Comparison of ENCODE assay signal across 17 mouse cellular contexts in the genomic region with DNA sequence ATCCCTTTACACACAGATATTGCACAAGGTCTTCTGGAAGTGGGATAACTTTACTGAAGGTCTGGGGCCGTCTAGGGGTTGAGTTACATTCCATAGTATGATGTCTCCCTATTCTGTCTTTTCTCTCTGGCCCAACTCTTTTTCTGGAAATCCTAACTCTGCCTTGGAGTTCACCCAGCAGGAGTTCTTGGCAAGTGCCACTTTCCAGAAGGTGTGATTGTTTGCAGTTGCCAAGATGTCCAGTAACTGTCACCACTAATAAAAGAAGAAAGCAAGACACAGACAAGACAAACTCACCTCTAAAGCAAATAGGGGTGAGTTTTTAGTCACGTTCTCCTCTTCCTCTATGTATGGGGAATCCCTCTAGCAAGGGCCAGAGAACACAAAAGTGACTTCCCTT. TPM values are rescaled to one million over a fixed set of nuclear protein-coding genes. Genes with fewer than 3 reads are reported as not detected.
DNase-seq lines count a peak whose midpoint lies in the region; ATAC-seq and TF ChIP-seq lines count a peak whose summit lies in the region.
"Had no signal": no experiment of that assay in that cellular context is flagged by ENCODE, and none has a peak within 500 bp of the region (broad histone marks: within the 10 kb centered on the region; RNA-seq: fewer than 3 reads in every experiment).

No protein-coding gene starts in this region.

- intact Hi-C loops in heart, adult 2 months (cut with DNase I), result no loop called here
- intact Hi-C loops in gastrocnemius, adult 2 months (cut with DNase I), result no loop called here

- no peak overlapping the region for H3K4me3 ChIP-seq in heart, adult 2 months
- H3K4me3 ChIP-seq in heart, embryonic 11.5 days (ENCODE audit: low read depth, low read length), result no peak overlapping the region
- no peak overlapping the region for H3K4me3 ChIP-seq in gastrocnemius, adult 2 months
- H3K4me3 ChIP-seq: heart, embryonic 13.5 days; left cerebral cortex, adult 2 months; midbrain, embryonic 12.5 days had no signal

- no peak for TF ChIP-seq EP300 in heart, adult 2 months (IDR thresholded peaks at IDR 0.05; ENCODE audit: insufficient read depth, low read depth, low read length)

- ATAC-seq in heart, embryonic 11.5 days (replicated peaks; ENCODE audit: insufficient number of reproducible peaks, low FRiP score, low TSS enrichment), result no peak

- H3K79me2 ChIP-seq in heart, adult 2 months (replicated peaks; ENCODE audit: control insufficient read depth, insufficient read depth, low read length), result no peaks in the 10 kb centered on the region

- peak in 1 of 2 experiments; percentile 49 for DNase-seq in heart, adult 2 months
- peak; percentile 7 for DNase-seq in right cerebral cortex, postnatal 25 days
- DNase-seq in right cerebral cortex, adult 18-20 months, result no peak
- DNase-seq in cerebellum, postnatal 14 days, result peak; percentile 68 to 78
- DNase-seq in gastrocnemius, adult 2 months, result no peak
- DNase-seq in kidney, postnatal 36 days, result no peak
- no peak for DNase-seq in kidney, adult 11 months
- DNase-seq: kidney, adult 8-10 months; lung, adult 18-20 months; lung, postnatal 36 days; right cerebral cortex, postnatal 14 days; thymus, postnatal 4 days had no signal

- no peak for TF ChIP-seq POLR2A in heart, adult 2 months (IDR thresholded peaks at IDR 0.05; ENCODE audit: insufficient read depth, low read depth, low read length)

- H3K36me3 ChIP-seq in heart, adult 2 months (ENCODE audit: control insufficient read depth, insufficient read depth, low read length), result peaks cover 23% of the 10 kb centered on the region
- no peaks in the 10 kb centered on the region for H3K36me3 ChIP-seq in heart, embryonic 11.5 days (ENCODE audit: control insufficient read depth, insufficient read depth, low read length)
- H3K36me3 ChIP-seq: heart, embryonic 13.5 days; midbrain, embryonic 12.5 days had no signal

- H3K9ac ChIP-seq in heart, adult 2 months (ENCODE audit: low read depth, low read length), result no peak overlapping the region
- H3K9ac ChIP-seq in heart, embryonic 11.5 days (ENCODE audit: low read depth, low read length), result no peak overlapping the region
- H3K9ac ChIP-seq: heart, embryonic 13.5 days; midbrain, embryonic 12.5 days had no signal

- 41% methylated on average over 2 of the region's 2 CpGs for WGBS in heart, adult 2 months
- WGBS in heart, embryonic 11.5 days (ENCODE audit: insufficient replicate concordance), result 59% methylated on average over 2 of the region's 2 CpGs

- H3K27me3 ChIP-seq in heart, adult 2 months (ENCODE audit: control insufficient read depth, insufficient read depth, low read length), result no peaks in the 10 kb centered on the region
- no peaks in the 10 kb centered on the region for H3K27me3 ChIP-seq in heart, embryonic 11.5 days (ENCODE audit: control insufficient read depth, insufficient read depth, low read length)
- H3K27me3 ChIP-seq: heart, embryonic 13.5 days; midbrain, embryonic 12.5 days; Patski had no signal

- no peak for TF ChIP-seq CTCF in heart, adult 2 months (IDR thresholded peaks at IDR 0.05)
- no peak for TF ChIP-seq CTCF in gastrocnemius, adult 2 months (IDR thresholded peaks at IDR 0.05)

- peak overlapping the region; percentile 76 for H3K27ac ChIP-seq in heart, adult 2 months
- H3K27ac ChIP-seq in heart, embryonic 11.5 days (ENCODE audit: low read depth, low read length), result no peak overlapping the region
- H3K27ac ChIP-seq in gastrocnemius, adult 2 months, result no peak overlapping the region
- H3K27ac ChIP-seq: heart, embryonic 13.5 days; left cerebral cortex, adult 2 months; midbrain, embryonic 12.5 days had no signal

- H3K4me1 ChIP-seq in heart, adult 2 months (ENCODE audit: control insufficient read depth, insufficient read depth, low read length), result peaks cover 2% of the 10 kb centered on the region
- H3K4me1 ChIP-seq in heart, embryonic 11.5 days (ENCODE audit: control insufficient read depth, insufficient read depth, low read length), result no peaks in the 10 kb centered on the region
- H3K4me1 ChIP-seq: heart, embryonic 13.5 days; midbrain, embryonic 12.5 days had no signal

- no peak overlapping the region for H3K4me2 ChIP-seq in heart, embryonic 11.5 days
- H3K4me2 ChIP-seq: heart, embryonic 13.5 days; midbrain, embryonic 12.5 days had no signal

- no peaks in the 10 kb centered on the region for H3K9me3 ChIP-seq in heart, embryonic 11.5 days (replicated peaks; ENCODE audit: control insufficient read depth, low read length)
- H3K9me3 ChIP-seq: midbrain, embryonic 12.5 days had no signal

RNA-seq across cellular contexts. Expression of a gene that starts 50.6 kb away (rescaled TPM):
- total RNA-seq in heart, adult 2 months (2021), result 100 to 1,000 TPM; 121 to 173 TPM
- 42.3 and 96.3 TPM in 2 replicates for polyA plus RNA-seq in heart, adult 2 months (2012; rRNA removed)
- 23.7 and 30.8 TPM in 2 replicates for polyA plus RNA-seq in heart, embryonic 11.5 days (2014; fragmentation: Nextera tagmentation; extraction: Ambion mirVana)
- under 1 TPM; 0.08 to 0.10 TPM for total RNA-seq in gastrocnemius, adult 2 months (2021)

Comparison
In these comparisons a context has a peak if more than half of its experiments do, and no peak if none do; other contexts are left out.
1. DNase-seq: peak in right cerebral cortex, postnatal 25 days (single experiment) and cerebellum, postnatal 14 days (2 of 2); none in right cerebral cortex, adult 18-20 months (single experiment), gastrocnemius, adult 2 months (single experiment), kidney, postnatal 36 days (0 of 2) and kidney, adult 11 months (single experiment).
2. RNA of a gene that starts 50.6 kb away (total RNA-seq): 121 to 173 TPM in heart, adult 2 months; 0.08 to 0.10 TPM in gastrocnemius, adult 2 months; every median in the first group is over 100 times any median in the second.